Mouse (Mus musculus) lung, postnatal 10 days (tissue): ENCODE measurements at regions not wholly inside any gene's neighbourhood (a gene's known extent, or its start where the extent isn't known, plus 50 kb on each side); places are given as distances from the start of the nearest gene placed in this dataset.
A peak's percentile ranks its signal among the peaks of the same experiment; 100 is the strongest.

Experiments used
- DNase-seq: peaks from one replicate; pipeline ENCODE4 v3.0.0; 2021

DNA sequence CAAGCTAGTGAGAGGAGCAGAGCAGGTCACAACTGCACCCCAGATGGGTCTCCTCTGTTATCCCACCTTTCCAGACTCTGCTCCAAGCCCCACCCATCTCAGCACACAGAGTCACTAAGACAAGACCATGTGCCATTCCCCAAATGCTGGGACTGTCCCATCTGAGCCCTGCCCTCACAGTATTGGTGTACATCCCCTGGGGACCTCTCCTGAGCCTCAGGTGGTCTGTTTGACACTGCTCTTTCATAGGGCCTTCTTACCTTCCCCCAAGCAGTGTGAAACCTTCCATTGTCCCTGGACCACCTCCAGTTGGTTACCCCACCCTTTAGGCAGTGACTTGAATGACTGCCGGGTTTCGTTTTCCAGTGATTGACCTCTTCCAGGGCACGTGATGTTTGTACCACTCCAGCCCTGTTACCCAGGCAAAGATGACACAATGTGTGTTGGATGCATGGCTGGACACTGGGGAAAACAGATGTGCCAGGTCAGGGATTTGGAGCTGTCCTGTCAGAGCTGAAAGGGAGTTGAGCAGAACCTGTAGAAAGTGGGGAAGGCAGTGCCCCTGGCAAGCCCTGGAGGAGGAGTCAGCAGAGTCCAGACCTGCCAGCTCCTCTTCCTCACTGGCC lies 219.5 kb upstream of the Zmiz1 start:
- DNase-seq = no peak

DNA sequence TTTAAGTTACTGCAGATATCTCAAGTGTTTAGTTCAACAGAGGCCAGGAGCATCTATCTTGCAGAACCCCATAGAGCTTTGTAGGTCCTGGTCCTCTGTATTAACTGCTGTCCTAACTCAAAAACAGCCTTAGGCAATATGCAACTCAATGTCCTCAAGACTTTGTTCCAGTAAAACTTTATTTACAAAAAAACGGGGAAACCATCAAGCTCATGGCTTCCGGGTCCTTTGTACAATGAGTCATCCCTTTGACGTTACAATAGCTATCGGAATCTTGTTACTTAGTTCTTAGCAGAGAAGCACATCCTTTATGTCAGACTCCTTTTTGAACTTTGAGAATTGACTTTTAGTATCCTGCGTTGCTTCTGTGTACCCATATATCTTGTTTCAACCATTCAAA lies 216.2 kb upstream of the Zmiz1 start:
- no peak for DNase-seq

DNA sequence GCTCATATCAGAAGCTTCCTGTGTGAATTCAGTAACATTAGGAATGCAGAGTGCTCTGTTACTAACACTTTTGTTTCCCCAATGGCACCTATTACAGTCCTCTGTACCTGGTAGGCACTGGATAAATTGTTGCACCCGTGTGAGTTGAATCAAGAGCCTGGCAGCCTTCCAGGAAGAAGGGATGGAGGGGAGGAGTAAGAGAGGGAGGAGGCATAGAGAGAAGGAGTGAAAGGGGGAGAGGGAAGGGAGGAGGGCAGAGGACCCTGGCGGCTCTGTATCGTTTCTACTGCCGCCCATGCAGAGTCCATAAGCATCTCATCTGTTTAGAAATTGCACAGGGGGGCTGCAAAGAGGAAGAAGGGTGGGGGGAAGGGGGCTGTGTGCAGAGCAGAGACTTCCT lies 215.7 kb upstream of the Zmiz1 start:
- DNase-seq = no peak

DNA sequence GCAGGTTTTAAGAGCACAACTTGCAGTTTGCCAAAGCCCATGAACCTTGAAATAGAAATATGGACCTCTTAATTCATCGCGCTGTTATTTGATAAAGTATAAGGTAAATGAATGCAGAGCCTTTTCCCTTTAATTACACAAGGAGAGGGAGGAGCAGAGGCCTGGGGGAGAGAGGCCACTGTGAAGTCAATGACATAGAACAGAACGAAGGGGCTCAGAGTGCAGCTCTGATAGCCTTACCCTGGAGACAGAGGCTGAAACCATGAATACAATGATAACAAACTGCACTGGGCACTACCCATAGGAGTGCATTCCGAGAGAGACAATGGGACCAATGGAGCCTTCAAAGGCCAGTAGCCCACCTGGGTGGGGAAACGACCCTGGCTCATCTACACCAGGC lies 215.3 kb upstream of the Zmiz1 start:
- DNase-seq = no peak

DNA sequence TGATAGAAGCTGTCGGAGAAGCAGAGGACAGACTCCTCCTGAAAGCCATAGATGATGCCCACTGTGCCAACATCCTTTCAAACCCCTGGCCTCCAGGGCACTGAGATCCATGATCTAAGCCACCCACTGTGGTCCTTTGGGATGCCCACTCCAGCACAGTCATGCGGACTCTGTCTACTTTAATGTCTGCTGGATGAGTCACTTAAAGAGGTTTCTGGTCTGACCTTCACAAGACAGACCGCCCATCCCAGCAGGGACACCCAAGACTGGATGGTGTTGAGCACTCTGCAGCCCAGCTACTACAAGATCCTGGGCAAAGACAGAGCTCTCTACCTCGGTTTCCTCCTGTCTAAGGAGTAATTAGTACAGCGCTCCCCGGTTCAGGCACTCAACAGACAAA lies 214.1 kb upstream of the Zmiz1 start:
- no peak for DNase-seq

DNA sequence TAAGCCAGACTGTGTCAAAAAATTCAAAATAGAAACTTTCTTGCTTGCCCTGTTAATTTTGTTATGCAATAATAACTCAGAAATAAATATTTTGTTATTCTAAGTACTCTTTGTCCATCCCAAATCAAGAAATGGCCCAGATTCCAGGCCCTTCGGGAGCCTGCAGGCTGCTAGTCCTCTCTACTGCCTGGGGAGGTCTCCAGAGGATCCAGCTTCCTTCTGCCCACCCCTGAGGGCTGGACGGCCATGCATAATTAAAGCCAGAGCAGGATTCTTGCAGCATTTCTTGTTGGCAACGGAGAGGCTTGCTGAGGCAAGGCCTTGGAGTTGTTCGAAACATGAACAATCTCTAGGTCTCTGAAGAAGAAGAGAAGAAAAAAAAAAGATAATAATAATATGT lies 213.3 kb upstream of the Zmiz1 start:
- peak; percentile 60 for DNase-seq

DNA sequence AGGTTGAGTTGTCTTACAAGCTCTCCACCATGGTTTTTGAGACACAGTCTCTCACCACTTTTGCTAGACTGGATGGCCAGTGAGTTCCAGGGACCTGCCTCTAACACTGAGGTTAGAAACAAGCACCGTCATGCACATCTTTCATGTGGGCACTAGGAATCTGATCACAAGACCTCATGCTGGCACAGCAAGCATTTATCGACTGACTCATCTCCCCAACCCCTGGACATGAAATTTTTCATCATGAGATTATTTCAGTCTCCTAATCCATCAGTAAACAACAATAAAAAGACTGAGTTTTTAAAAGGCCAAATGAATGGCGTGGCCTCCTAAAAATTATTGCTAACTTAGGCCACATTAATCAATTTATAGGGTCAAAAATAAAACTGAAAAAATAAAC lies 210.0 kb upstream of the Zmiz1 start:
- no peak for DNase-seq

DNA sequence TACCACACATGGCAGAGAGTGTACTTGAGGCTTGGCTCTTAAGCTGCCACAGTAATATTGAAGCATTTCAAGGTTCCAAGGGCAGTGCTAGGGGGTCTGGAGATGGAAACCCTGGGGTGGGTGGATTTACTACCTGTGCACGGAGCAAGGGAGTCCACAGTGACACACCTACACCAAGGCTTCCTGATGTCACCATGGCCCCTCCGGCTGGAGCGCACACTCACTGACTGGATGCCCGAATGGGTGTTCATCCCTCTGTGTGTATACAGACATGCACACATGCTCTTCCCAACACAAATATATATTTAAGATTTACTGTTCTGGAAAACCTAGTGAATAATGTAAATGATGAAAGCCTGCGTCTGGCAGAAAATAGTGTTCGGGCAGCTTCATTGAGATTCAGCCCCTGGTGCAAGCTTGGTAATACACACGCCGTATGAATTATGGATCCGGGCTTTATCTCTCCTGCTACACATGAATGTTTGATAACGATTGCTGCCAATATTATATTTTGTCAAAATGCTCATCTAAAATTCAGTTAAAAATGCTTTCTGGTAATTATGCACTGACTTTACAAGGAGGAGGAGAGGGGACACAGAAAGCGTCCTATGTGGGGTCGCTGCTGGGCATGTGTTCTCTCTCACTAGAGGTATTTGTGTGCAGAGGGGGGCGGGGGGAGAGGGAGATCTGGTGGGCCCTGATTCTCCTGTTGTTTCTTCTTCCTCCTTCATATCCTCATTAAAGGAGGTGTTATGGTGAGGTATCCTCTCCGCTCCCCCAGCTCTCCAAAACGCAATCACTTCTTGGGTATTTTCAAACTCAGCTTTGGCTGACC lies 205.8 kb upstream of the Zmiz1 start:
- DNase-seq = no peak

DNA sequence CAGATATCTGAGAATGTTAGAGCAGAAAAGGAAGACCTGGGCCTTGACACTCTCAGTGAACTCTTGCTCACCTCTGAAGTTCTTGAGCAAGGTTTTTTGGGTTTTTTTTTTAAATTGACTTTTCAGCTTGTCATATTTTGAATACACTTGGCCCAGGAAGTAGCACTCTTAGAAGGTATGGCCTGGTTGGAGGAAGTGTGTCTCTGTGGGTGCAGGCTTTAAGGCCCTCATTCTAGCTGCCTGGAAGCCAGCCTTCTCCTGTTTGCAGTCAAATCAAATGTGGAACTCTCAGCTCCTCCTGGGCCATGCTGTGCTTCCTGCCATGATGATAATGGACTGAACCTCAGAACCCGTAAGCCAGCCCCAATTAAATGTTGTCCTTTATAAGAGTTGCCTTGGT lies 195.9 kb upstream of the Zmiz1 start:
- DNase-seq = no peak

DNA sequence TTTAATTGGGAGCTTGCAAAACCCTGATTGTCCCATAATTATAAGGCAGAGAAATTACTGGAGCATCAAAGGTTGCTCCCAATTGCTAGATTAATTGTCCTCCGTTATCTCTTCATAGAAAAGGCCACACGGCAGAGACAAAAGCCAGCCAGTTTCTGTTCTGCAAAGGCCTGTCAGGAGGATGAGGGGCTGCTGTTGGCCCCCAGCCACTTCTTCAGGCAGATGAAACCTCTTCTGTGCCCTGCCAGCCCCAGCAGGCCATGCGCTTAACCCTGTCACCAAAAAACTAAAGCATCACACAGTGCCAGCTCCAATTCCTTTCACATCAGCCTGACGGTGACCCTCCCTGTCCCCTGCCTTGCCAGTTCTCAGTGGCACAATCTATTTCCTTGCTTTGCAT lies 192.1 kb upstream of the Zmiz1 start:
- no peak for DNase-seq

DNA sequence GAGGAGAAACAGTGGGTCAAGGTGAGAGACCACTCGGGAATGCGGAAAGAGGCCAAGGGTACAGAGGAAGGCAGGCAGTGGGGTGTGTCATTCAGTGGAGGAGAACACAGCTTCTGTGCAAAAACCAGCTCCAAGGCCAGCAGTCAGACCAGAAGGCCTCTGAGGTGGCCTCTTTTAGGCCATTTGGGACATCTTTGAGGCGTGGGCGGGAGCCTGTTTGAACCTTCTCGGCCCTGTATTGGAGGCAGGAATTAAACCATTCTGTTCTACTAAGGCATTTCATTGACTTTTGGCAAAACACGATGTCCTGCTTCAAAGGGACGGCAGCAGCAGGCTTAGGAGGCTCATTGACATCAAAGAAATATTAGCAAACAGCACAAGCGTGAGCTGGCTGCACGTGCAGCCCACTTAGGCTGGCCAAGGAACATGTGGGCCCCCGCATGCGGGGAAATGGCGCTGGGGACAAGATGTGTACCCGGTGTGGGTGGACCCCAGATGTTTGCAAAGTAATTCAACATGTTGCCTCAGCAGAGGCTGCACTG lies 190.8 kb upstream of the Zmiz1 start:
- peak; percentile 36 for DNase-seq

DNA sequence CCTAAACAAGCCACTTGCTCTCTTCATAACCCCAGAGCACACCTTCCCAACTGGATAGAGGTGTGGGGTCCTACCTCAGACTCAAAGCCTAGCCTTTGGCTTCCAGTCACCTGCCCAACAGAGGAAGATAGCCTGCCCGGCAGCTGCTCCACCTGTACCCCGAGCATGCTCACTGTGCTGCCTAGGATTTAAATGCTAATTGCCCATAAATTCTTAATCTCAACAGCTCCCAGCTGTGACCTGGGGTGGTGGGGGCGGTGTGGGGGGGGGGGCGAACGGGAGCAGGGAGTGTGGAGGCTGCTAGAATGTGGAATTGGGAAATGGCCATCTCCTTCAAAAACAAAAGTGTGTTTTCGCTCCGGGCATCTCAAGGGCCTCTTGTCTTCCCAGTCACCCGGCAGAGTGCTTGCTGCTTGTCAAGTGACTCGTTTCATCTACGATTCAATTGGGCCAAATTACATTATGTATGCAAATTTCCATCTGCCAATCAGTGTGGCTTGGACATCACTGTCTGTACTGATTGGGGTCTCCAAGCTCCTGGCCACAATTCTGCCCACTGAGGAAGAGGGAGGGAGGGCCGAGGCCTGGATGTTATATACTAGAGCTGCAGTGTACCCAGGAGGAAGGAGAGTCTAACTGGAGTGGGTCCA lies 188.6 kb upstream of the Zmiz1 start:
- DNase-seq = peak; percentile 59

DNA sequence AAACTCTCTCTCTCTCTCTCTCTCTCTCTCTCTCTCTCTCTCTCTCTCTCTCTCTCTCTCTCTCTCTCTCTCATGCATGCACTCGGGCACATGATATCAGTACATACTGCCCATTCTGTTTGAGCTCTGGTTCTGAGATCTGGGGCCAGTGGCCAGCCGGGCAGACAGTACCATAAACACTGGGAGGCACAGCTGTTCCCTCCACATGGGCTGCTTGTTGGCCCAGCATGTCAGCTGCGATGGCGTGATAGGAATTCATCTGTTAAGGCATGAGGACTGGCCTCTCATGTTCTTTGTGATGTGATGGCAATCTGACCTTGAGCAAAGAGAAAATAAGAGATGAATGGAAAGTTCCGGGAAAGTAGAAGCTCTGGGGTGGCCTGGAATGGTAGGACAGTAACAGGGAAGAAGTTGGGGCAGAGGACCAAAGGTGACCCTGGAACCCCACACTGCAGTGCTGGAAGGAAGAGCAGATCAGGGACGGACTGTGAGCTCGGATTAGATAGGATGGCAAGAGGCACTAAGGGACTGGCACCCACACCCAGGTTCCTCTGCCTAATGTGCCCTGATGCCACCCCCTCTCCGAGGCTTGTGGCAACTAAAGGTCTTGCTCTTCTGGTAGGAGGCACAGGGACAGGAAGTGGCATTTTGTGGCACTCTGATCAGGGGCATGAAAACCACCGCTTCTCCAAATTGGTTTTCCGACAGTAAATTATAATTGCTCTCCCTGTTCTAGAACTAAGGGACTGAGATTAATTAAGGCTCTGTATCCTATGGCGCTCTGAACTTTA lies 186.4 kb upstream of the Zmiz1 start:
- no peak for DNase-seq

DNA sequence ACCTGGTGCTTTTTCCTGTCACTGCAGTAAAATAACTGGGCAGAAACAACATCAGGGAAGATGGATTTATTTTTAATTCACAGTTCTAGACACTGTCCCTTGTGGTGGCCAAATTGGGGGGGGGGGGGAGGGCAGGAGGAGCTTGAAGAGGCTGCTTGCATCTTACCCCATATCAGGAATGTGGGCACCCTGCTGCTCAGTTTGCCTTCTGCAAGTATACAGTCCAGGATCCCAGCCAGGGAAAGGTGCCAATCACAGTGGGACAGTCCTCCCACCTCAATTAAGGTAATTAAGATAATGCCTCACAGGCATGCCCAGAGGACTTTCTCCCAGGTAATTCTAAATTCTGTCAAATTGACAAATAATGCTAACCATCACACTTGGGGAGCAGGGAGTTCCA lies 179.2 kb upstream of the Zmiz1 start:
- no peak for DNase-seq

DNA sequence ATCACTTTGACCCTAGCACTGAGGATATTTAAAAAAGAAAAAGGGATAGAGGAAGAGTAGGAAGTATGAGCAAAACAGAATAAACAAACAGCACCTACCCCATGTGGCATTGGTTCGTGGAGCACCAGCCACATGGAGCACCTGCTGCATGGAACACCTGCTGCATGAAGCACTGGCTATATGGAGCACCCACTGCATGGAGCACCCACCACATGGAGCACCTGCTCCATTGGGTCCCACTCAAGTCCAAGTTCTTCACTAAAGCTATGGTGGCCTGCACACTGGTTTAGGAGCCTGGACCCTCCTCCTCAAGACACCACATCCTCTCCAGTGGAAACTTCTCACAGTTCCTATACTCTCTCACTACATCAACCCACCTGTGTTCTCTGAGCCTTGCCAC lies 166.4 kb upstream of the Zmiz1 start:
- no peak for DNase-seq

DNA sequence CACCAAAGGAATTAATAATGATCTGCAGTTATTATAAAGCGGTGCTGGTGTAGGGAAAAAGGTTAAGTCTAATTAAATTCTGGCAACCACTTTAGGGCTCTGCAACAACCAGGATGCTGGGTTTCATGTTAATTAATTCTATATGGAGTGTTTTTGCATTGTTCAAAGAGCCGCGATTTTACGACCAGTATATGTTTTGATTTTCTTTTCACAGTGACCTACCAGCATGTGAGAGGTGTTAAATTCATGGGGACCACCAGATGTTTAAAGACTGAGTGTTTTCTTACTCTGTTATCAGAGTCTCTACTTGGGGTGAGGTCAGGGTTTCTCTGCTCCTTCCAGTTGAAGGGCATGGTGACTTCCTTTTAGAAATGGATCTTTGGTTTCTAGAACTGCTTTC lies 164.8 kb upstream of the Zmiz1 start:
- DNase-seq = no peak

DNA sequence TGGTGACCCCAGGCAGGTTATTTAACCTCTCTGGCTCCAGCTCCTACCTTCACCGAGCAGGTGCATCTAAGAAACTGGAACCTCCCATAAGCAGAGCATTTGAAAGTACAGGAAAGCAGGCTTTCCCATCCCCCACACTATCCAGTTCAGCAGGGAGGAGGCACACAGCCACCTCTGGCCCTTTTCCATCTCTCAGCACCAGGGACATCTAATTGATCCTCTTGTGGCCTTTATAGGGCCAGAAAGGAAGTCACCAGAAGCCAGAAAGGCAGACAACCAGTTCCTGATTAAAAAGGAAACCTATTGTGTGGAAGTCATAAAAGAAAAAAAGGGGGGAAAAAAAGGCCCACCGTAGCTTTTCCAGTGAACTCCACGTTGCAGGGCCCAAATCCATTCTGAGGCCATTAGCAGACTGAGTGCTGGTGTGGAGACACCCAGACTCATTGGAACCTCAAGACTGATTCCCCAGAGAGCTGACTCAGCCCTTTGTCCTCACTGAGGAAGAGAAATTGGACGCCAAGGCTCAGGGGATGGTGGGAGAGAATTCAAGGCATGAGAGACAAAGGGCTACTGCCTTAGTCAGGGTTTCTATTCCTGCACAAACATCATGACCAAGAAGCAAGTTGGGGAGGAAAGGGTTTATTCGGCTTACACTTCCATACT lies 163.2 kb upstream of the Zmiz1 start:
- no peak for DNase-seq

DNA sequence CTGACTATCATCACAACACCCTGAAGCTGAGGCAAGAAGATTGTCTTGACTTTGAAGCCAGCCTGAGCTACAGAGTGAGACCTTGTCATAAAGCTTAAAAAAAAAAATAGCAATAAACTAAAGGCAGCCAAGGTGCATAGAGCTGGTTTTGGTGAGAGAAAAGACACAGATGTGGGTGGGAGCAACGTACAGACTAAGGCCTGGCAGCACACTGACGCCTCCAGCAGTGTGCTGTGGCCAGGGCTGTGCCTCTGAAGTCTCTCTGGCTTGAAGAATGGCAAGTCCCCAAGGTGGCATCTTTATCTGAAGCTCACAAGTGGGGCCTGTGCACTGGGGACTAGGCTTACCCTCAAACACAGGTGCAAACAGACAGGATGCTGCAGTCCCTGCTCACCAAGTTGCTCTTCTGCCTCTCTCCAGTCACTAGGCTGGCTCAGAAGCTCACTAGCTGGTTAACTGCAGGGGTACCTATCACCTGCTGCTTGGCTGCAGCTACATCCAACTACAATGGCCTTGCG lies 159.3 kb upstream of the Zmiz1 start:
- no peak for DNase-seq

DNA sequence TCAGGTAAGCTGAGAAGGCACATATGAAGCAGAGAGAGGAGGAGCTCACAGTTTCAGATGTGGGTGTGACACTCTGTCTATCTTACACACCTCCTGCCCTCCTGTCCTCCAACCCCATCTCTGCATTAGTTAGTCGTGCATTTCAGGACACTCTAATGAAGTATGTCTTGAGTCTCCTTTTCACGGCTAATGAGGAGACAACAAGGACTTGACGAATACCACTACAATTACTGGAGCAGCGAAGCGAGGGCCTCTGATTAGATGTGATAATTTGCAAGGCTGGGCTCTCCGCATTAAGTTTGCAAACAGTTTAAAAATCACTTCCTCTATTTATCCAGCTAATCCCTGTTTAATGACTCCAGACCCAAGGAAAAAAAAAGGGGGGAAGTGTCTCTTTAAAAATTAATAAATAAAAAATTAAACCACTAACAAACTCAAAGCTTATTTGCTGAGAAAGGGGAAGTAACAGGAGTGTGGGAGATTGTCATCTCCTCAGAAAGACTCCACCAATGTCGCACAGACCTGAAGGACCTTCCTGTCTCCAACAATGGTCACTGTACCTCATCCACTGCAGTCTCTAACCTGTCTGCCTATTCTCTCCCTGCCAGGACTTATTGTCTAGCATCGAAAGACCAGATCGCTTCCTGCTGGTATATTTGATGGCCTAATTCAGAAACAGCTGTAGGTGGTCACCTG lies 157.5 kb upstream of the Zmiz1 start:
- DNase-seq = no peak

DNA sequence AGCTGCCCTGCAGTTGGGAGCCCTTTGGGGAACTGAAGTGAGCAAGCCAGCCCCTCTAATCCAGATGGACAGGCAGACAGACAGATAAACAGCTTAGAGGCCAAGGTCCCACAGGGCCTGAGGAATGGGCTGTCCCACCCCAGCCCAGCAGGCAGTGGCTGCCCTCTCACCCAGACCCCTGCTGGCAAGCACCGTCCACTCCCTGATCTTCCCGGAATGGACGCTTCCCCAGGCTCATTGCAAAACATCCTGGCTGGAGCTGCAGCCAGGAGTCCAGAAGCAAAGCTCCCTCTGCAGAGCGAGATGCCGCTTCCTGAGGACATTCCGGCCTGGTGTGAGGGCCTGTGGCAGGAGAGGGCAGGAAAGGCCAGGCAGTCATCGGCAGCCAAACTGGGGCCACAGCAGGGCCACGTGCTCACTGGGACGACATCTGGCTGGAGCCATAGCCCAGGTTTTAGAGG lies 154.6 kb upstream of the Zmiz1 start:
- peak; percentile 87 for DNase-seq

DNA sequence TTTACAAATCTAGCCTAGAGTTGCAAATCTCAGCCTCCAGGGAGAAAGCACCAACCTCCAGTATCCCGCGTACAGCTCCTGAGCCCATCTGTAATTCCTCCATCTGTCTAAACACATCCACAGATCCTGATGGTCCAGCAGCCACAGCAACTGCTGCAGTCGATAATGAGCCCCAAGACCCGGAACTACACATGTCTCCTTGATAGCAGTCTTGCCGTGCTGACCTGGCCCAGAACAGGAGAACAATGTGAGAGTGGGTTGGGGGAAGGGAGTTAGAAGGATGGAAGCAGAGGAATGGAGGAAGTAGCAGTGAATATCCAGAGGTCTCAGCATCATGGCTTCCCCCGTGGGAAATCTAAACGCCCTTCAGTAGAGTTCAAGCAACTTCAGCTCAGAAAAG lies 152.8 kb upstream of the Zmiz1 start:
- no peak for DNase-seq
